Mouse (Mus musculus) intestine, embryonic 14.5 days (tissue): ENCODE measurements around the gene Trmu. TPM values are rescaled to one million over a fixed set of nuclear protein-coding genes. Genes with fewer than 3 reads are reported as not detected.
"Not testable (repeated sequence)": the region's sequence is repeated elsewhere in the genome, so short reads cannot be mapped to it uniquely, and the experiment has no call there.

Source experiments
- ATAC-seq: fragments of 200-750 bp; cut with Nextera tagmentation; replicated peaks from 2 replicates; pipeline ENCODE4 v1.8.0; 2017; ENCODE audit warnings: low read depth, moderate number of reproducible peaks, moderate TSS enrichment, moderate library complexity; ENCODE audit not compliant: low FRiP score, low TSS enrichment
- DNase-seq: peaks from one replicate; pipeline ENCODE4 v3.0.0-alpha.2; 2018; ENCODE audit warnings: low spot score
- H3K27ac ChIP-seq: fragments of 300-500 bp; sonication (generic); 2 replicates; pipeline ENCODE4 v1.5.1; 2014; ENCODE audit warnings: low read depth, mild to moderate bottlenecking, control low read depth
- H3K27me3 ChIP-seq: fragments of 300-500 bp; sonication (generic); replicated peaks from 2 replicates; pipeline ENCODE4 v1.6.1; 2014; ENCODE audit warnings: low read length, control low read depth; ENCODE audit not compliant: control insufficient read depth, insufficient read depth
- H3K36me3 ChIP-seq: fragments of 300-500 bp; sonication (generic); 2 replicates; pipeline ENCODE4 v1.6.1; 2014; ENCODE audit warnings: low read length, control low read depth; ENCODE audit not compliant: control insufficient read depth, insufficient read depth
- H3K4me1 ChIP-seq: fragments of 300-500 bp; sonication (generic); replicated peaks from 2 replicates; pipeline ENCODE4 v1.6.1; 2014; ENCODE audit warnings: low read length, control low read depth, mixed read lengths; ENCODE audit not compliant: control insufficient read depth, insufficient read depth
- H3K4me2 ChIP-seq: fragments of 300-500 bp; sonication (generic); 2 replicates; pipeline ENCODE4 v1.6.1; 2014; ENCODE audit warnings: low read length
- H3K4me3 ChIP-seq: fragments of 300-500 bp; sonication (generic); 2 replicates; pipeline ENCODE4 v1.5.1; 2014; ENCODE audit warnings: low read depth, low read length, control low read depth, mixed read lengths
- H3K9ac ChIP-seq: fragments of 300-500 bp; sonication (generic); 2 replicates; pipeline ENCODE4 v1.6.1; 2014; ENCODE audit warnings: mild to moderate bottlenecking, low read length
- H3K9me3 ChIP-seq: fragments of 300-500 bp; sonication (generic); 2 replicates; pipeline ENCODE4 v1.6.1; 2016; ENCODE audit warnings: low read length, control low read depth; ENCODE audit not compliant: control insufficient read depth
- WGBS: fragments of 180-500 bp; shearing (Covaris S2); extraction: QIAGEN DNeasy Blood & Tissue Kit; methylation state at CpG from one replicate; pipeline ENCODE4 v1.1.7; 2014; 5-methylcytosine and 5-hydroxymethylcytosine counted together
- polyA plus RNA-seq: library from polyadenylated mRNA; unstranded; fragments of >200 nt; fragmentation: Nextera tagmentation; extraction: Ambion mirVana; gene quantifications from 2 replicates; pipeline ENCODE4 v1.2.1, GENCODE M21; 2014

Gene Trmu
- polyA plus RNA-seq, 1 experiment from 2014 or later, result 35.7 TPM

DNA sequence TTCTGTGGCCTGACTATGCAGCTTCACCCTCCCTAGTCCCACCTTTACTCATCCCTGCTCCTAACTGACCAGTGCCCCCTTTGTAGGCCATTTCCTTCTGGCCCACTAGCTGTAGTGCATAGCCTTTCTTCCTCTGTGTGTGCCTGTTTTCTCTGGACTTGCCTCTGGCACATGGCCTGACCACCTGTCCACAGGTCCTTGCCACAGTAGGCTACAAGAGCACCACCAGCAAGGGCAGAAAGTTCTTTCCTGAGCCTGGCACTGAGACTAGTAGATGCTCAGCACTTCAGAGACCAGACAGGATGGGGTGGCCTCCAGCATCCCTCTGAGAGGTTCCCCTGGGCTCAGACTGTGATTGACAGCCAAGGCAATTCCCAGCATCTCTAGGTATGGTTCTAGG, 34.0 kb upstream of the Trmu start:
- Histone ChIP-seq H3K4me2 (no peak overlapping the region), H3K36me3 (no peaks in the 10 kb centered on the region), H3K9me3 (no peaks in the 10 kb centered on the region), H3K27ac (no peak overlapping the region), H3K4me1 (no peaks in the 10 kb centered on the region), H3K27me3 (no peaks in the 10 kb centered on the region), H3K9ac (no peak overlapping the region), H3K4me3 (no peak overlapping the region)
- ATAC-seq, result no peak
- DNase-seq, result no peak

DNA sequence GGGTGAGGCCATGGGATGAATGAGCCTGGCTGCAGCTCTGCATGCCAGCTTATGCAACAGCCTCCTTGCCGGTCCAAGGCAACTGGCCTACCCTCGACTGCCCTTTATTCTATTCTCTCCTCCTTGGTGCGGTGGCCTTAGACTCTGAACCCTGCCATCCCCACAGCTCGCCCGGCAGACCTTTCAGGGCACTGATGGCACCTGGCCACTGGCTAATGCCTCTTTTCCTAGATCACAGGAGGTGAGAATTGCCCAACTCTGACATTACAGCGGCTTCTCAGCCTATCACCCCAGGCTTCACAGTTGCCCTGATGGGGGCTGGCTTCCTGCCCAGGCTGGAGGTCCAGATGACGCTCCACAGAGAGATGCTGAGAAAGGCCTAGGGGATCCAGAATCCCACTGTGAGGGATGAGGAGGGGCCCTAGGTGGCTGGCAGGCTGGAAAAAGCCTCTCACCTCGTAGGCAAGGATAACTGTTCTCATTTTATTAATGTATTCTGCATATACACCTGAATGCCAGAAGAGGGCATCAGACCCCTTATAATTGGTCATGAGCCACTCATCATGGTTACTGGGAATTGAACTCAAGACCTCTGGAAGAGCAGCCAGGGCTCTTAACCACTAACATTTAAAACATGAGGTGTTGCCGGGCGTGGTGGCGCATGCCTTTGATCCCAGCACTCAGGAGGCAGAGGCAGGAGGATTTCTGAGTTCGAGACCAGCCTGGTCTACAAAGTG, 27.3 kb upstream of the Trmu start:
- Histone ChIP-seq H3K9me3 (no peaks in the 10 kb centered on the region), H3K4me3 (no peak overlapping the region), H3K9ac (no peak overlapping the region), H3K36me3 (no peaks in the 10 kb centered on the region), H3K4me1 (no peaks in the 10 kb centered on the region), H3K4me2 (no peak overlapping the region), H3K27ac (no peak overlapping the region), H3K27me3 (no peaks in the 10 kb centered on the region)
- DNase-seq, result no peak
- WGBS, result 81% methylated on average over 12 of the region's 12 CpGs
- ATAC-seq, result no peak

DNA sequence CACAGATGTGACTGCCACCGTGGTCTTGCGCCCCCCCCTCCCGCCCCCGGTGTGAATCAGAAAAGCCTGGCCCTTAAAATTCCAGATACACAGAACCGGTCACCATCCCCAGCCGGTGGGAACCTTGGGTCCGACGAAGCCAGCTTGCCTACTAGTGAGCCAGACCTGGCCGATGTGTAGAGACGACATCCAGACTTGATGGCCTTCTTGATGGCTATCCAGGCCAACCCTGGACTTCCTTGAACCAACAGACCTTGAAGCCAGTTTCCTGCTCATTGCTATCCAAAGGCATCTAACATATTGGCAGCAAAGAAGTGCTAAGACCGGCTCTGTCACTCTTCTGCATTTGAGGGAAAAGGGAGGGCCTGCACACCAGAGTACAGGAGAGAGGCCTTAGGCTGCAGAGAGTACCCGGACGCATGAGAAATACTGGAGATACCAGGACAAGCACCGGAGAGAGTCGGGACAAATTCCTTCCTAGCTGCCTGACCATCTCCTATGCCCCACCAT, 20.1 kb upstream of the Trmu start:
- Histone ChIP-seq H3K9me3 (no peaks in the 10 kb centered on the region), H3K27me3 (no peaks in the 10 kb centered on the region), H3K27ac (no peak overlapping the region; the same call in 1 of the 2 replicates), H3K36me3 (peaks cover 28% of the 10 kb centered on the region), H3K4me1 (peaks cover 16% of the 10 kb centered on the region), H3K4me2 (peak overlapping the region; percentile 75), H3K9ac (peak overlapping the region; percentile 65), H3K4me3 (peak overlapping the region; percentile 71)
- DNase-seq (no peak), ATAC-seq (peak; percentile 21; the same call in 1 of the 2 replicates)
- 11% methylated on average over 15 of the region's 15 CpGs for WGBS

DNA sequence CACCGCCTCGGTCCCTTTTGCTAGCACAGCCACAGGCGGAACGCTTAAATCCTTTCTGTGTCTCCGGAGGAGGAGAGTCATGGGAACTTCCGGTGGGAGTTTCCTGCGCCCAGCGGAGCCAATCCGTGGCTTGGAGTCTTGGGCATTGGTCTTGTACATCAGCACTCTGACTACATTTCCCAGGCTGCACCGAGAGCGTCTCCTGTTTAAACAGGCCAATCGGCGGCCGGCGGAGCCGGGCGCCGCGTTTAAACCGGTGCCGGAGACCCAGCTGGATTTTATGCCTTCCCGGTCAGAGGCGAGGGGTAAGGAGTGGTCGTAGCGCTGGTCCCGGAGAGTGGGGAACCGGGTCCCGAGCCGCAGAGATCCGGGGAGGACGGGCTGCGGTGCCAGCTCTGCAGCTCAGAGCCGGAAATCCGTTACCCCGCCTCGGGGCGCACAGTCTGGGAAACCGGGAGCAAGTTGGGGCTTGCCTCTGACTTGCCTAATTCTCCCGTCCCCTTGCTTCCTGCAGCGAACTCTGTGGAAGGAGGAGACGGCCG, 19.6 kb upstream of the Trmu start, which contains the start of gene Gtse1:
Gene Gtse1, plus strand, starts transcription at position 256 of the 542 bp plus-strand sequence.
- Histone ChIP-seq H3K27ac (peak within 1 kb of the TSS; percentile 5; the same call in 1 of the 2 replicates), H3K4me2 (peak within 1 kb of the TSS; percentile 77), H3K4me1 (peaks cover 16% of the 10 kb centered on the region), H3K27me3 (no peaks in the 10 kb centered on the region), H3K4me3 (peak within 1 kb of the TSS; percentile 71), H3K9me3 (no peaks in the 10 kb centered on the region), H3K9ac (peak within 1 kb of the TSS; percentile 65), H3K36me3 (peaks cover 34% of the 10 kb centered on the region)
- DNase-seq (peak; percentile 93), ATAC-seq (peak; percentile 96)
- under 1% methylated on average over 42 of the region's 42 CpGs for WGBS

DNA sequence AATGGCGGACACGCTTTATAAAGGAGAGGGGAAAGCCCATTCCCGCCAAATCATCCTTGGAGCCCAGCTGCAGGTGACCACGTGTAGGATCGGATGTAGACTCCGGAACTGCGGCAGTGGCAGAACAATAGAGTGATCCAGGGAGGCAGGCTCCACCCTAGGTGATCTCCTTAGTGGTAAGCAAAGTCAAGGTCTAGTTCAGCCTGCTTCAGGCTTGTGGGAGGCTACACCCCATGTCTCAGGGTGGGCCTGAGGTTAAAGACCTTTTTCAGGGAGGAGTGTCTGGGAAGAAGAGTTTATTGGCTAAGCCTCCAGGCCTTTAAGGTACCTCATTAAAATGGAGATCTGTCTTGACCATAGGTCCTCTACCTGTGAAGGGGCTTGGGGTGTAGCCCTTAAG, 13.2 kb upstream of the Trmu start:
- ATAC-seq, H3K9ac ChIP-seq: not testable (repeated sequence)
- WGBS, result 94% methylated on average over 7 of the region's 7 CpGs

DNA sequence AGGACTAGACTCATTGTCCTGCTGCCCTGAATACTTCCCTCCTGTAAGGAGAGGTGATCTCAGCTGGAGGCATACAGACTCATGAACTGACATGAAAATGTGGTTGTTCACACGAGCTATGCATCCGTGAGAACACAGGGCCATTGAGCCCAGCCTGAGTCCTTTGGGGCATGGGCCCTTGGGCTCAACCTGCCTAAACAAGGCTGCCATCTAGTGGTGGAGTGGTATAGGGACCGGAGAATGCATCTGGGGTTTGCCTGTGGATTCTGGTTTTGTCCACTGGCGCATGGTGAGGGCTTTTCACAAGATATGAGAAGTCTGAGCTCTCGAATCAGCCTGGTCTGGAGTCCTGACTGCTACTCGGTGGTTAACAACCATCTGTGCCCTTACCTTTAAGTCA, 11.4 kb upstream of the Trmu start:
- ATAC-seq (0 out of 2 replicates have a peak, but pooled peaks have one; percentile 21), DNase-seq (peak; percentile 79)
- Histone ChIP-seq H3K9ac (no peak overlapping the region), H3K4me1 (no peaks in the 10 kb centered on the region), H3K9me3 (no peaks in the 10 kb centered on the region), H3K27ac (no peak overlapping the region), H3K36me3 (peaks cover 86% of the 10 kb centered on the region), H3K4me2 (no peak overlapping the region), H3K27me3 (no peaks in the 10 kb centered on the region), H3K4me3 (no peak overlapping the region)
- 45% methylated on average over 6 of the region's 6 CpGs for WGBS

More for the DNA sequence above, 13.2 kb upstream of the Trmu start:
- H3K4me1 ChIP-seq, DNase-seq, H3K27ac ChIP-seq, H3K9me3 ChIP-seq, H3K4me3 ChIP-seq, H3K4me2 ChIP-seq, H3K27me3 ChIP-seq: not testable (repeated sequence)
- peaks cover 84% of the 10 kb centered on the region for H3K36me3 ChIP-seq

DNA sequence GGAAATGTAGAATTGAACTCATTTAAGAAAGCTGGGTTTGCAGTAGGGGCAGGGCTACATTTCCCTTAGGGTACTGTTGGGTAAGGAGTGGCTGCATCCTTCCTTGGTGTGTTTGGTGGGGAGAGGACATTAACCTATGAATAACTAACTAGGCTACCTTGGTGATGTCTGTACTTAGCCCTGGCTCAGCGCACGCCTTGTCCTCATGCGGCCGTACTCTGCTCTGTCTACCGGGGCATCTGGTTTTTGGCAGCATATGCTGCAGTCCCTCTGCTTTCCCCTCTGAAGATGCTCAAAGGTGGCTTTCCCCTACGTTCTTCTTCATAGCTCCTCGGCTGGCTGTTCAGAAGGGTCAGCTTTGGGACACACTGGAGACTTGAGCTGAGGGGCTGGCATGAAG, 1.8 kb upstream of the Trmu start:
- DNase-seq, result no peak
- Histone ChIP-seq H3K27me3 (no peaks in the 10 kb centered on the region), H3K4me1 (peaks cover 6% of the 10 kb centered on the region), H3K9ac (no peak overlapping the region), H3K9me3 (no peaks in the 10 kb centered on the region), H3K4me3 (no peak overlapping the region), H3K36me3 (peaks cover 43% of the 10 kb centered on the region), H3K4me2 (no peak overlapping the region), H3K27ac (no peak overlapping the region)
- no peak for ATAC-seq
- WGBS, result 96% methylated on average over 7 of the region's 7 CpGs

DNA sequence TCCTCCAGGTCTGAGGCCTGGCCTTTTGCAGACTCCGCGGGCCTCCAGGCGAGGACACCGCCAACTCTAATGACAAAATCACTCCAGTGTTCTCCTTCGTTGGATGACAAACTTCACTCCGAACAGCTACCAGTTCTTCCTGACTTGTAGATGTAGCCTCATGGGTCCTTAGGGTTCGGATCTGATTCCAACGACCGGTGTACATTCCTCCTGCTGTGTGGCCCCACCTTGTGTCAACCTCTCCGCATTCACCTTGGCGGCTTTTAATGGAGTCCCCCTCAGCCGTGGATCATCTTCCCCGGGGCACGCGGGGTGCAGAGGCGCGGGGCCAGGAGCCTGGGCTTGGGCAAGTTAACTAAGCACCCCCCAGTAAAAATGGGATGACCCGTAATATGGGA, 385 bp downstream of the Trmu start:
- Histone ChIP-seq H3K27me3 (no peaks in the 10 kb centered on the region), H3K9ac (peak overlapping the region; percentile 87), H3K4me2 (peak overlapping the region; percentile 75), H3K4me3 (peak overlapping the region; percentile 58), H3K36me3 (peaks cover 37% of the 10 kb centered on the region), H3K9me3 (no peaks in the 10 kb centered on the region), H3K27ac (peak overlapping the region; percentile 72), H3K4me1 (peaks cover 6% of the 10 kb centered on the region)
- WGBS, result 1% methylated on average over 18 of the region's 18 CpGs
- DNase-seq (no peak), ATAC-seq (peak; percentile 45)
